Mouse (Mus musculus) mouse embryonic stem cell (cell line): ENCODE data around the gene Actr6.
"Not testable (repeated sequence)": the region's sequence is repeated elsewhere in the genome, so short reads cannot be mapped to it uniquely, and the experiment has no call there.

Source experiments
- in situ Hi-C, 2 experiments: fragments of 300-500 bp; cut with MboI; formaldehyde crosslinking; loops; 1 replicate in 1 of 2; 3 replicates in 1 of 2; pipeline ENCODE4 v1.14.3; 2019 to 2020; ENCODE audit warnings: low sequenced_read_pairs in 2 of 2, low pct_unique_long_range_greater_than_20kb in 1 of 2, mixed read lengths in 1 of 2; ENCODE audit not compliant: unreplicated experiment in 1 of 2

Gene Actr6

GRCm38 (mm10) chr10:89743266-89743665 lies 11.2 kb upstream of the Actr6 start:
- in situ Hi-C loops, result no loop called here

GRCm38 (mm10) chr10:89740995-89741394 lies 8.9 kb upstream of the Actr6 start:
- in situ Hi-C loops, result no loop called here

- in situ Hi-C loops, result no loop called here
Observed at GRCm38 (mm10) chr10:89739703-89740102, 7.6 kb upstream of the Actr6 start.

- in situ Hi-C loops, result no loop called here
Observed at GRCm38 (mm10) chr10:89738395-89738794, 6.3 kb upstream of the Actr6 start.

- in situ Hi-C loops, result no loop called here
Observed at GRCm38 (mm10) chr10:89737887-89738286, 5.8 kb upstream of the Actr6 start.

- in situ Hi-C loops, result no loop called here
Observed at GRCm38 (mm10) chr10:89737092-89737491, 5.0 kb upstream of the Actr6 start.

GRCm38 (mm10) chr10:89731341-89731740 lies 754 bp downstream of the Actr6 start:
- in situ Hi-C loops, result no loop called here

- in situ Hi-C loops, result no loop called here
Observed at GRCm38 (mm10) chr10:89730386-89730785, 1.7 kb downstream of the Actr6 start.

GRCm38 (mm10) chr10:89722247-89723195 lies 9.6 kb downstream of the Actr6 start:
- in situ Hi-C loops, result no loop called here

- in situ Hi-C loops, result no loop called here
Observed at GRCm38 (mm10) chr10:89720796-89721195, 11.3 kb downstream of the Actr6 start.

- in situ Hi-C loops, result no loop called here
Observed at GRCm38 (mm10) chr10:89720252-89720651, 11.8 kb downstream of the Actr6 start.

- in situ Hi-C loops, result no loop called here
Observed at GRCm38 (mm10) chr10:89714910-89715309, 17.2 kb downstream of the Actr6 start.

GRCm38 (mm10) chr10:89708720-89709119 lies 23.4 kb downstream of the Actr6 start:
- in situ Hi-C loops, result no loop called here

GRCm38 (mm10) chr10:89707397-89707796 lies 24.7 kb downstream of the Actr6 start:
- in situ Hi-C loops, result no loop called here

- in situ Hi-C loops, result no loop called here
Observed at GRCm38 (mm10) chr10:89703042-89703441, 29.1 kb downstream of the Actr6 start.

- in situ Hi-C loops, result no loop called here
Observed at GRCm38 (mm10) chr10:89697956-89698355, 34.1 kb downstream of the Actr6 start.

GRCm38 (mm10) chr10:89696270-89696669 lies 35.8 kb downstream of the Actr6 start:
- in situ Hi-C loops, result not testable (repeated sequence)

GRCm38 (mm10) chr10:89695194-89695911 lies 36.7 kb downstream of the Actr6 start:
- in situ Hi-C loops, result no loop called here

GRCm38 (mm10) chr10:89690021-89690420 lies 42.1 kb downstream of the Actr6 start:
- in situ Hi-C loops, result no loop called here

- in situ Hi-C loops, result no loop called here
Observed at GRCm38 (mm10) chr10:89687455-89687854, 44.6 kb downstream of the Actr6 start.
